Mouse (Mus musculus): ENCODE results near the gene Ahnak2.

DNA sequence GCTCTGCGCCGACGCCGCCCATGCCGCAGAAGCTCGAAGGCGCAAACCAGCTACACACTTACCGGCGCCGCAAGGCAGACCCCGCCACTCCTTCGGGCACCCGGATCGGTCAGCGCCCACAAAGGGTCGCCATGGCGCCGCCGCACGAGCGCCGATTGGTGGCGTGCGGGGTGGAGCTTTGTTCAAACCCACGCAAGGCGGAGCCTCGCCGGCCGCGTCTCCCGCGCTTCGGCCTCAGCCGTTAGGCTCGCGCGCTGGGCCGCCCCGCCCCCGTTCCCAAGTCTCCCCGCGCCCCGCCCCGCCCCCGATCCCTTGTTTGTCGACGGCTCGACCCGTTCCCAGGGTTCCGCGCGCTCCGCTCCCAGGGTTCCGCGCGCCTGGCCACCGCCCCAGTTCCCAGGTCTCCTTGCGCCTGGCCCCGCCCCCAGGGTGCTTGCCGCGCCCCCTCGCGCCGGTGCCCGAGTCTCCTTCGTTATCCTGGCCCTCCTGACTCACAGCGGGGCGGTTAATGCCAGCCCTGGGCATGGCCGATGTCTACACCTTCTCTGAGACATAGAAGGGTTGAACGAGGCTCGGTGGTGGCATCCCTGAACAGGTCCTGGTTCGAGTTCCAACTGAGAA lies 26.9 kb upstream of the Ahnak2 start, which contains the start of gene Cdca4:
- TF ChIP-seq CTCF (IDR thresholded peaks at IDR 0.05; ENCODE audit: low read depth) (peak; percentile 40), EP300 (IDR thresholded peaks at IDR 0.05; ENCODE audit: low read depth) (no peak)

Data from heart, postnatal 0 days (tissue).